Mouse (Mus musculus): ENCODE measurements around the gene Slc44a5. TPM values are rescaled to one million over a fixed set of nuclear protein-coding genes. Genes with fewer than 3 reads are reported as not detected.
"Not testable (repeated sequence)": the region's sequence is repeated elsewhere in the genome, so short reads cannot be mapped to it uniquely, and the experiment has no call there.

Slc44a5 gene
- polyA plus RNA-seq, 1 experiment from 2014 or later, result 1.1 TPM

GRCm38 (mm10) chr3:154226100-154226752, 253.0 kb downstream of the Slc44a5 start:
- WGBS, result 42% methylated on average over 10 of the region's 10 CpGs
- Histone ChIP-seq H3K36me3 (no peaks in the 10 kb centered on the region), H3K27me3 (ENCODE audit: insufficient read depth, poor library complexity, severe bottlenecking) (no peaks in the 10 kb centered on the region), H3K4me3 (no peak overlapping the region), H3K4me1 (no peaks in the 10 kb centered on the region), H3K27ac (no peak overlapping the region), H3K9me3 (no peaks in the 10 kb centered on the region)
- DNase-seq (ENCODE audit: low spot score), result peak; percentile 88

- H3K9me3 ChIP-seq, result no peaks in the 10 kb centered on the region
These were observed 271.7 kb downstream of the Slc44a5 start for GRCm38 (mm10) chr3:154244932-154245331.

DNA sequence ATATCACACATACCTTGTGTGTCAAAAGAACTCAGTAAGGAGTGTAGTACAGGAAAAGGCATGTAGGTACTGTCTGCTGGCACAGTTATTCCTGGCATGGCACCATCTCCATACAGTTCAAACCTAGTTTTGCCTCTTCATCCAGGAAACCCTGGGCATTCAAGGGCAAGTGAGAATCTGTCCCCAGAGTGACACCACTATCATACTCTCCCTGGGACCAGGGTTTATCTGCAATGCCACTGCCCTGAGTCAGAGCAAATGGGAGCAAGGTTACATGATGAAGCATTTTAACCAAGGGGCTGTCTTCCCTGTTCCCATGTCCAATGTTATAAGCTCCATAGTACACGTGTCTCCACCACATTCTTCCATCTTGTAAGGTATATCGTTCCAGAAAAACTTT, 278.2 kb downstream of the Slc44a5 start:
- Histone ChIP-seq H3K36me3 (no peaks in the 10 kb centered on the region), H3K9me3 (no peaks in the 10 kb centered on the region), H3K4me1 (0 out of 2 replicates have a peak, but pooled peaks cover 7% of the 10 kb centered on the region), H3K4me3 (no peak overlapping the region), H3K27me3 (ENCODE audit: insufficient read depth, poor library complexity, severe bottlenecking) (no peaks in the 10 kb centered on the region), H3K27ac (no peak overlapping the region)
- peak; percentile 67 for DNase-seq (ENCODE audit: low spot score)
- 69% methylated on average over 2 of the region's 2 CpGs for WGBS

More at GRCm38 (mm10) chr3:154244932-154245331, 271.7 kb downstream of the Slc44a5 start:
- Histone ChIP-seq H3K36me3 (no peaks in the 10 kb centered on the region), H3K4me1 (no peaks in the 10 kb centered on the region), H3K27ac (no peak overlapping the region), H3K4me3 (no peak overlapping the region), H3K27me3 (ENCODE audit: insufficient read depth, poor library complexity, severe bottlenecking) (no peaks in the 10 kb centered on the region; the same call in 1 of the 2 replicates)
- 73% methylated on average over 1 of the region's 1 CpGs for WGBS
- peak; percentile 51 for DNase-seq (ENCODE audit: low spot score)

GRCm38 (mm10) chr3:154252219-154252618, 279.0 kb downstream of the Slc44a5 start:
- no peak overlapping the region for H3K4me3 ChIP-seq
- 29% methylated on average over 10 of the region's 10 CpGs for WGBS
- H3K9me3 ChIP-seq, result no peaks in the 10 kb centered on the region
- H3K4me1 ChIP-seq, result 0 out of 2 replicates have a peak, but pooled peaks cover 7% of the 10 kb centered on the region
- peak; percentile 72 for DNase-seq (ENCODE audit: low spot score)
- no peak overlapping the region for H3K27ac ChIP-seq
- no peaks in the 10 kb centered on the region for H3K27me3 ChIP-seq (ENCODE audit: insufficient read depth, poor library complexity, severe bottlenecking)
- no peaks in the 10 kb centered on the region for H3K36me3 ChIP-seq

GRCm38 (mm10) chr3:154254187-154254586, 281.0 kb downstream of the Slc44a5 start:
- not testable (repeated sequence) for H3K27me3 ChIP-seq (ENCODE audit: insufficient read depth, poor library complexity, severe bottlenecking); H3K27ac ChIP-seq; H3K36me3 ChIP-seq; H3K4me3 ChIP-seq; DNase-seq (ENCODE audit: low spot score); H3K4me1 ChIP-seq; H3K9me3 ChIP-seq
- WGBS, result 84% methylated on average over 2 of the region's 2 CpGs

- H3K4me1 ChIP-seq, result 0 out of 2 replicates have a peak, but pooled peaks cover 2% of the 10 kb centered on the region
These were observed 284.1 kb downstream of the Slc44a5 start for GRCm38 (mm10) chr3:154257312-154257711.

DNA sequence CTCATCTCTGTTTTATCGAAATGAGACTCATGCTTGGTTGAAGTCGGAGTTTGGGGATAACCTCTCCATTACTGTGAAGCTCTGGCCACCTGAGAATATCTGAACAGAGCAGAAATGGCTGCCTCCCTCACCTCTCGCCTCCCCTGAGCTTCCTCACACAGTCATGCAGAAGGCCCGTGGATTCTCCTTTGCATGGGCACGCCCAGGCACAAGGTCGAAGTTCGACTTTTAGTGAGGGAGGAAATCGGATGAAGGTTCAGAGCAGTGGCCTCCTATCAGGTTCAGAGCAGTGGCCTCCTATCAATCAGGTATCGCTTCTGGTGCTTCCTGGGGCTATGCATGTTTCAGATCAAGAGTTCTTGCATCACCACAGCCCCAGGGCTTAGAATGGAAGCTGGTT, 295.1 kb downstream of the Slc44a5 start:
- Histone ChIP-seq H3K9me3 (no peaks in the 10 kb centered on the region), H3K27ac (no peak overlapping the region), H3K4me3 (no peak overlapping the region), H3K36me3 (no peaks in the 10 kb centered on the region), H3K4me1 (no peaks in the 10 kb centered on the region), H3K27me3 (ENCODE audit: insufficient read depth, poor library complexity, severe bottlenecking) (peaks cover 8% of the 10 kb centered on the region; the same call in 1 of the 2 replicates)
- DNase-seq (ENCODE audit: low spot score), result no peak
- WGBS, result 71% methylated on average over 9 of the region's 9 CpGs

More at GRCm38 (mm10) chr3:154257312-154257711, 284.1 kb downstream of the Slc44a5 start:
- no peak for DNase-seq (ENCODE audit: low spot score)
- Histone ChIP-seq H3K36me3 (no peaks in the 10 kb centered on the region), H3K9me3 (no peaks in the 10 kb centered on the region), H3K27me3 (ENCODE audit: insufficient read depth, poor library complexity, severe bottlenecking) (no peaks in the 10 kb centered on the region), H3K4me3 (no peak overlapping the region), H3K27ac (no peak overlapping the region)

DNA sequence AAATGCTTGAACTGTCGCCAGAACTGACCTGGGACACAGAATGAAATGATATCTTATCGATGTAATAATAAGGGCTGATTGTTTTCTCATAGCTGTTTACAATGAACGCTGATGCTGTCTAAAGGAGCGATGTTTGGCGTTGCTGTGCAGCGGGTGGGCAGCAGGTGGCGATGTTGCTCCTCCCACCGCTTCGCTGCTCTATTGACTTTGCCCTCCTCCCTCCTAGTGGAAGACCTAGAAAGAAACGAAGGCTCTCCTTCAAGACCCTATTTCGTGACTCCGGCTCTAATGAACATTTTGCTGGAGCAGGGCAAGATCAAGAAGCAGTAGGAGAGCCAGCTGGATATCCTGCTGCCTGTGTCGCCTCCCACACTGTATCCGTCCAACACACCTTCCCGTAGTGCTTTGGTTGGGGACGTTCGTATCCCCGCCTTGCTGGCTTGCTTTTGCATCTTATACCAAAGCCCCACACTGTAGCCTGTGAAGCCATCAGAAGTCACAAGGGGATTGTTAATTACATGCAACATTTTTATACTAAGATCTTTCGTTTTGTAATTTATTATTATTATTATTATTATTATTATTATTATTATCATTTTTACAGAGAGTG, 296.6 kb downstream of the Slc44a5 start:
- Histone ChIP-seq H3K4me1 (no peaks in the 10 kb centered on the region), H3K27me3 (ENCODE audit: insufficient read depth, poor library complexity, severe bottlenecking) (peaks cover 11% of the 10 kb centered on the region; the same call in 1 of the 2 replicates), H3K36me3 (no peaks in the 10 kb centered on the region), H3K4me3 (peak overlapping the region; percentile 45), H3K9me3 (no peaks in the 10 kb centered on the region), H3K27ac (no peak overlapping the region)
- peak; percentile 84 for DNase-seq (ENCODE audit: low spot score)
- WGBS, result 13% methylated on average over 19 of the region's 19 CpGs

GRCm38 (mm10) chr3:154274681-154275080, 301.4 kb downstream of the Slc44a5 start:
- no peak for DNase-seq (ENCODE audit: low spot score)
- H3K27ac ChIP-seq, result no peak overlapping the region
- 71% methylated on average over 3 of the region's 3 CpGs for WGBS
- H3K4me1 ChIP-seq, result no peaks in the 10 kb centered on the region
- no peaks in the 10 kb centered on the region for H3K9me3 ChIP-seq
- peaks cover 24% of the 10 kb centered on the region for H3K27me3 ChIP-seq (ENCODE audit: insufficient read depth, poor library complexity, severe bottlenecking)
- H3K36me3 ChIP-seq, result no peaks in the 10 kb centered on the region
- no peak overlapping the region for H3K4me3 ChIP-seq

GRCm38 (mm10) chr3:154284260-154284659, 311.0 kb downstream of the Slc44a5 start:
- Histone ChIP-seq H3K4me3 (no peak overlapping the region), H3K27ac (no peak overlapping the region), H3K27me3 (ENCODE audit: insufficient read depth, poor library complexity, severe bottlenecking) (peaks cover 11% of the 10 kb centered on the region; the same call in 1 of the 2 replicates), H3K4me1 (peaks cover 8% of the 10 kb centered on the region; the same call in 1 of the 2 replicates), H3K9me3 (no peaks in the 10 kb centered on the region), H3K36me3 (no peaks in the 10 kb centered on the region)
- 37% methylated on average over 3 of the region's 3 CpGs for WGBS
- no peak for DNase-seq (ENCODE audit: low spot score)

GRCm38 (mm10) chr3:154285351-154285750, 312.1 kb downstream of the Slc44a5 start:
- no peak overlapping the region for H3K27ac ChIP-seq
- no peak overlapping the region for H3K4me3 ChIP-seq
- DNase-seq (ENCODE audit: low spot score), result no peak
- 50% methylated on average over 4 of the region's 4 CpGs for WGBS
- H3K9me3 ChIP-seq, result no peaks in the 10 kb centered on the region
- no peaks in the 10 kb centered on the region for H3K36me3 ChIP-seq
- peaks cover 8% of the 10 kb centered on the region; the same call in 1 of the 2 replicates for H3K27me3 ChIP-seq (ENCODE audit: insufficient read depth, poor library complexity, severe bottlenecking)
- peaks cover 8% of the 10 kb centered on the region; the same call in 1 of the 2 replicates for H3K4me1 ChIP-seq

- DNase-seq (ENCODE audit: low spot score), result no peak
- Histone ChIP-seq H3K9me3 (no peaks in the 10 kb centered on the region), H3K4me1 (peaks cover 8% of the 10 kb centered on the region; the same call in 1 of the 2 replicates), H3K27ac (no peak overlapping the region), H3K4me3 (no peak overlapping the region), H3K27me3 (ENCODE audit: insufficient read depth, poor library complexity, severe bottlenecking) (peaks cover 17% of the 10 kb centered on the region), H3K36me3 (no peaks in the 10 kb centered on the region)
- WGBS, result 43% methylated on average over 2 of the region's 2 CpGs
These were observed 314.0 kb downstream of the Slc44a5 start for GRCm38 (mm10) chr3:154287217-154287616.

DNA sequence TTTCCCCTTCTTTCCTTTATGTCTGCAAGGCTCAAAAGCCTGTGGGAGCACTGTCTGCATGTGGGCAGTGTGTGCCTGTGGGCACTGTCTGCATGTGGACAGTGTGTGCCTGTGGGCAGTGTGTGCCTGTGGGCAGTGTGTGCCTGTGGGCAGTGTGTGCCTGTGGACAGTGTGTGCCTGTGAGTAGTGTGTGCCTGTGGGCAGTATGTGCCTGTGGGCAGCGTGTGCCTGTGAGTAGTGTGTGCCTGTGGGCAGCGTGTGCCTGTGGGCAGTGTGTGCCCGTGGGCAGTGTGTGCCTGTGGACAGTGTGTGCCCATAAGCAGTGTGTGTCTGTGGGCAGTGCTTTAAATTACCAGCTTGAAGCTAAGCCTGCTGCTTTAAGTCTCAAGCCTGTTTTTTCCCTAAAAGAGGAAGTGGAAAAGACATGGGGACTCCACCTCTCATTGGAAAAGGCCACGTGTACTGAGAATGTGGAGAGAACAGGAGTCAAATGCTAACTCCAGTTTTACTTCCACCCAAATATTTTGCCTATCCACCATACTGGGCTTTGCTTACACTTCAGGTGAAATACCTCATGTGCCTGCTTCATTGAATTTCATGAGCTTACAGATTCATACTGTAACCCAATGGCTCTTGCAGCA, 315.3 kb downstream of the Slc44a5 start:
- 76% methylated on average over 4 of the region's 4 CpGs for WGBS
- Histone ChIP-seq H3K9me3 (no peaks in the 10 kb centered on the region), H3K27me3 (ENCODE audit: insufficient read depth, poor library complexity, severe bottlenecking) (peaks cover 24% of the 10 kb centered on the region), H3K27ac (no peak overlapping the region), H3K4me3 (no peak overlapping the region), H3K4me1 (peaks cover 8% of the 10 kb centered on the region; the same call in 1 of the 2 replicates), H3K36me3 (no peaks in the 10 kb centered on the region)
- no peak for DNase-seq (ENCODE audit: low spot score)
